Mouse (Mus musculus): ENCODE data around the gene Sh3pxd2b. TPM values are rescaled to one million over a fixed set of nuclear protein-coding genes. Genes with fewer than 3 reads are reported as not detected.
A peak's percentile ranks its signal among the peaks of the same experiment; 100 is the strongest.

The Sh3pxd2b gene
- polyA plus RNA-seq, 1 experiment from 2014 or later = 21.3 TPM

- no peak for ATAC-seq (ENCODE audit: low read depth)
- H3K4me2 ChIP-seq (ENCODE audit: low read depth, low read length) = no peak overlapping the region
- H3K27ac ChIP-seq (ENCODE audit: low read depth, low read length) = no peak overlapping the region
- H3K4me1 ChIP-seq (ENCODE audit: control insufficient read depth, insufficient read depth, low read length) = peaks cover 9% of the 10 kb centered on the region
- no peaks in the 10 kb centered on the region for H3K9me3 ChIP-seq (ENCODE audit: control insufficient read depth, low read length)
- no peak overlapping the region for H3K9ac ChIP-seq (replicated peaks; ENCODE audit: low read depth, low read length)
- H3K36me3 ChIP-seq (ENCODE audit: control insufficient read depth, insufficient read depth, low read length) = no peaks in the 10 kb centered on the region
- 92% methylated on average over 4 of the region's 4 CpGs for WGBS
- H3K27me3 ChIP-seq (ENCODE audit: control insufficient read depth, insufficient read depth, low read length) = no peaks in the 10 kb centered on the region
- no peak overlapping the region for H3K4me3 ChIP-seq (ENCODE audit: low read depth, low read length)
Measured at GRCm38 (mm10) chr11:32452745-32453144, 105.1 kb downstream of the Sh3pxd2b start.

GRCm38 (mm10) chr11:32453353-32453915, 105.8 kb downstream of the Sh3pxd2b start:
- Histone ChIP-seq H3K27ac (ENCODE audit: low read depth, low read length) (no peak overlapping the region), H3K36me3 (ENCODE audit: control insufficient read depth, insufficient read depth, low read length) (no peaks in the 10 kb centered on the region), H3K9ac (replicated peaks; ENCODE audit: low read depth, low read length) (no peak overlapping the region), H3K4me3 (ENCODE audit: low read depth, low read length) (no peak overlapping the region), H3K9me3 (ENCODE audit: control insufficient read depth, low read length) (no peaks in the 10 kb centered on the region), H3K27me3 (ENCODE audit: control insufficient read depth, insufficient read depth, low read length) (no peaks in the 10 kb centered on the region), H3K4me1 (ENCODE audit: control insufficient read depth, insufficient read depth, low read length) (peaks cover 9% of the 10 kb centered on the region), H3K4me2 (ENCODE audit: low read depth, low read length) (no peak overlapping the region; the same call in 1 of the 2 replicates)
- 46% methylated on average over 8 of the region's 8 CpGs for WGBS
- ATAC-seq (ENCODE audit: low read depth) = no peak

GRCm38 (mm10) chr11:32454231-32454799, 106.7 kb downstream of the Sh3pxd2b start:
- Histone ChIP-seq H3K27ac (ENCODE audit: low read depth, low read length) (peak overlapping the region; percentile 95; the same call in 1 of the 2 replicates), H3K9me3 (ENCODE audit: control insufficient read depth, low read length) (no peaks in the 10 kb centered on the region), H3K9ac (replicated peaks; ENCODE audit: low read depth, low read length) (peak overlapping the region; percentile 92), H3K27me3 (ENCODE audit: control insufficient read depth, insufficient read depth, low read length) (no peaks in the 10 kb centered on the region), H3K4me1 (ENCODE audit: control insufficient read depth, insufficient read depth, low read length) (peaks cover 9% of the 10 kb centered on the region), H3K36me3 (ENCODE audit: control insufficient read depth, insufficient read depth, low read length) (no peaks in the 10 kb centered on the region), H3K4me2 (ENCODE audit: low read depth, low read length) (peak overlapping the region; percentile 86), H3K4me3 (ENCODE audit: low read depth, low read length) (peak overlapping the region; percentile 92)
- peak; percentile 38 for ATAC-seq (ENCODE audit: low read depth)
- WGBS = 2% methylated on average over 19 of the region's 19 CpGs

GRCm38 (mm10) chr11:32454800-32455506, 107.3 kb downstream of the Sh3pxd2b start, which contains the start of gene Ubtd2:
Ubtd2 (plus strand) TSS chr11:32455370.
- under 1% methylated on average over 66 of the region's 86 CpGs for WGBS
- H3K9me3 ChIP-seq (ENCODE audit: control insufficient read depth, low read length) = no peaks in the 10 kb centered on the region
- ATAC-seq (ENCODE audit: low read depth) = peak; percentile 99
- H3K4me2 ChIP-seq (ENCODE audit: low read depth, low read length) = peak within 1 kb of the TSS; percentile 86
- no peaks in the 10 kb centered on the region for H3K36me3 ChIP-seq (ENCODE audit: control insufficient read depth, insufficient read depth, low read length)
- H3K9ac ChIP-seq (replicated peaks; ENCODE audit: low read depth, low read length) = peak within 1 kb of the TSS; percentile 92
- H3K27ac ChIP-seq (ENCODE audit: low read depth, low read length) = peak within 1 kb of the TSS; percentile 95
- peak within 1 kb of the TSS; percentile 92 for H3K4me3 ChIP-seq (ENCODE audit: low read depth, low read length)
- H3K27me3 ChIP-seq (ENCODE audit: control insufficient read depth, insufficient read depth, low read length) = no peaks in the 10 kb centered on the region
- peaks cover 9% of the 10 kb centered on the region for H3K4me1 ChIP-seq (ENCODE audit: control insufficient read depth, insufficient read depth, low read length)

GRCm38 (mm10) chr11:32455507-32456141, 108.0 kb downstream of the Sh3pxd2b start:
- no peaks in the 10 kb centered on the region for H3K36me3 ChIP-seq (ENCODE audit: control insufficient read depth, insufficient read depth, low read length)
- ATAC-seq (ENCODE audit: low read depth) = peak; percentile 41
- H3K4me1 ChIP-seq (ENCODE audit: control insufficient read depth, insufficient read depth, low read length) = peaks cover 9% of the 10 kb centered on the region
- no peaks in the 10 kb centered on the region for H3K9me3 ChIP-seq (ENCODE audit: control insufficient read depth, low read length)
- peak overlapping the region; percentile 92 for H3K9ac ChIP-seq (replicated peaks; ENCODE audit: low read depth, low read length)
- H3K4me2 ChIP-seq (ENCODE audit: low read depth, low read length) = peak overlapping the region; percentile 86
- H3K27ac ChIP-seq (ENCODE audit: low read depth, low read length) = peak overlapping the region; percentile 95
- no peaks in the 10 kb centered on the region for H3K27me3 ChIP-seq (ENCODE audit: control insufficient read depth, insufficient read depth, low read length)
- 0% methylated on average over 48 of the region's 58 CpGs for WGBS
- peak overlapping the region; percentile 92 for H3K4me3 ChIP-seq (ENCODE audit: low read depth, low read length)

- no peak for ATAC-seq (ENCODE audit: low read depth)
- H3K4me2 ChIP-seq (ENCODE audit: low read depth, low read length) = peak overlapping the region; percentile 86
- no peaks in the 10 kb centered on the region for H3K9me3 ChIP-seq (ENCODE audit: control insufficient read depth, low read length)
- H3K36me3 ChIP-seq (ENCODE audit: control insufficient read depth, insufficient read depth, low read length) = no peaks in the 10 kb centered on the region
- peak overlapping the region; percentile 92; the same call in 1 of the 2 replicates for H3K9ac ChIP-seq (replicated peaks; ENCODE audit: low read depth, low read length)
- H3K4me3 ChIP-seq (ENCODE audit: low read depth, low read length) = peak overlapping the region; percentile 92
- peaks cover 9% of the 10 kb centered on the region for H3K4me1 ChIP-seq (ENCODE audit: control insufficient read depth, insufficient read depth, low read length)
- H3K27ac ChIP-seq (ENCODE audit: low read depth, low read length) = no peak overlapping the region
- 12% methylated on average over 6 of the region's 6 CpGs for WGBS
- H3K27me3 ChIP-seq (ENCODE audit: control insufficient read depth, insufficient read depth, low read length) = no peaks in the 10 kb centered on the region
Measured at GRCm38 (mm10) chr11:32456356-32456755, 108.7 kb downstream of the Sh3pxd2b start.

GRCm38 (mm10) chr11:32464282-32464681, 116.7 kb downstream of the Sh3pxd2b start:
- WGBS = 59% methylated on average over 2 of the region's 2 CpGs
- no peak for ATAC-seq (ENCODE audit: low read depth)
- Histone ChIP-seq H3K4me1 (ENCODE audit: control insufficient read depth, insufficient read depth, low read length) (no peaks in the 10 kb centered on the region), H3K27ac (ENCODE audit: low read depth, low read length) (no peak overlapping the region), H3K4me3 (ENCODE audit: low read depth, low read length) (no peak overlapping the region), H3K4me2 (ENCODE audit: low read depth, low read length) (no peak overlapping the region), H3K36me3 (ENCODE audit: control insufficient read depth, insufficient read depth, low read length) (no peaks in the 10 kb centered on the region), H3K9me3 (ENCODE audit: control insufficient read depth, low read length) (no peaks in the 10 kb centered on the region), H3K27me3 (ENCODE audit: control insufficient read depth, insufficient read depth, low read length) (no peaks in the 10 kb centered on the region), H3K9ac (replicated peaks; ENCODE audit: low read depth, low read length) (no peak overlapping the region)

GRCm38 (mm10) chr11:32471925-32472324, 124.3 kb downstream of the Sh3pxd2b start:
- no peak overlapping the region for H3K4me3 ChIP-seq (ENCODE audit: low read depth, low read length)
- H3K9me3 ChIP-seq (ENCODE audit: control insufficient read depth, low read length) = no peaks in the 10 kb centered on the region
- no peak overlapping the region for H3K27ac ChIP-seq (ENCODE audit: low read depth, low read length)
- WGBS = 68% methylated on average over 2 of the region's 2 CpGs
- ATAC-seq (ENCODE audit: low read depth) = no peak
- H3K36me3 ChIP-seq (ENCODE audit: control insufficient read depth, insufficient read depth, low read length) = no peaks in the 10 kb centered on the region
- no peaks in the 10 kb centered on the region for H3K27me3 ChIP-seq (ENCODE audit: control insufficient read depth, insufficient read depth, low read length)
- H3K9ac ChIP-seq (replicated peaks; ENCODE audit: low read depth, low read length) = no peak overlapping the region
- no peaks in the 10 kb centered on the region for H3K4me1 ChIP-seq (ENCODE audit: control insufficient read depth, insufficient read depth, low read length)
- H3K4me2 ChIP-seq (ENCODE audit: low read depth, low read length) = no peak overlapping the region

- ATAC-seq (ENCODE audit: low read depth) = no peak
- no peaks in the 10 kb centered on the region for H3K4me1 ChIP-seq (ENCODE audit: control insufficient read depth, insufficient read depth, low read length)
- no peak overlapping the region for H3K4me3 ChIP-seq (ENCODE audit: low read depth, low read length)
- H3K9me3 ChIP-seq (ENCODE audit: control insufficient read depth, low read length) = no peaks in the 10 kb centered on the region
- no peaks in the 10 kb centered on the region for H3K36me3 ChIP-seq (ENCODE audit: control insufficient read depth, insufficient read depth, low read length)
- WGBS = 93% methylated on average over 3 of the region's 3 CpGs
- no peak overlapping the region for H3K9ac ChIP-seq (replicated peaks; ENCODE audit: low read depth, low read length)
- no peak overlapping the region for H3K4me2 ChIP-seq (ENCODE audit: low read depth, low read length)
- no peak overlapping the region for H3K27ac ChIP-seq (ENCODE audit: low read depth, low read length)
- H3K27me3 ChIP-seq (ENCODE audit: control insufficient read depth, insufficient read depth, low read length) = no peaks in the 10 kb centered on the region
Measured at GRCm38 (mm10) chr11:32474725-32475124, 127.1 kb downstream of the Sh3pxd2b start.
